Mouse (Mus musculus): Measurements from ENCODE around the gene Yif1a.
A peak's percentile ranks its signal among the peaks of the same experiment; 100 is the strongest.
"Not testable (repeated sequence)": the region's sequence is repeated elsewhere in the genome, so short reads cannot be mapped to it uniquely, and the experiment has no call there.

Yif1a gene

GRCm38 (mm10) chr19:5085145-5085863 lies 3.0 kb upstream of the Yif1a start, which contains the start of gene Tmem151a:
Gene Tmem151a (minus strand): TSS chr19:5085531.
- DNase-seq (ENCODE audit: low spot score) = no peak

GRCm38 (mm10) chr19:5086533-5086932 lies 1.8 kb upstream of the Yif1a start:
- not testable (repeated sequence) for DNase-seq (ENCODE audit: low spot score)

GRCm38 (mm10) chr19:5089324-5089723 lies 986 bp downstream of the Yif1a start:
- DNase-seq (ENCODE audit: low spot score) = no peak

- DNase-seq (ENCODE audit: low spot score) = no peak
Measured at GRCm38 (mm10) chr19:5092083-5092482, 3.7 kb downstream of the Yif1a start.

- no peak for DNase-seq (ENCODE audit: low spot score)
Measured at GRCm38 (mm10) chr19:5093481-5094242, 5.3 kb downstream of the Yif1a start.

- peak; percentile 92 for DNase-seq (ENCODE audit: low spot score)
Measured at GRCm38 (mm10) chr19:5094243-5094632, 5.9 kb downstream of the Yif1a start.

- no peak for DNase-seq (ENCODE audit: low spot score)
Measured at GRCm38 (mm10) chr19:5094746-5095417, 6.5 kb downstream of the Yif1a start.

GRCm38 (mm10) chr19:5095887-5096474 lies 7.6 kb downstream of the Yif1a start:
- DNase-seq (ENCODE audit: low spot score) = no peak

- DNase-seq (ENCODE audit: low spot score) = no peak
Measured at GRCm38 (mm10) chr19:5097521-5098362, 9.4 kb downstream of the Yif1a start.

- peak; percentile 55 for DNase-seq (ENCODE audit: low spot score)
Measured at GRCm38 (mm10) chr19:5098363-5099143, 10.2 kb downstream of the Yif1a start, which contains the start of gene Cnih2. Gene Cnih2 (minus strand): TSS chr19:5098521.

GRCm38 (mm10) chr19:5106074-5106473 lies 17.7 kb downstream of the Yif1a start:
- DNase-seq (ENCODE audit: low spot score) = no peak

- DNase-seq (ENCODE audit: low spot score) = peak; percentile 95
Measured at GRCm38 (mm10) chr19:5106731-5107191, 18.4 kb downstream of the Yif1a start, which contains the start of gene Rab1b. Gene Rab1b (minus strand): TSS chr19:5107072.

- no peak for DNase-seq (ENCODE audit: low spot score)
Measured at GRCm38 (mm10) chr19:5107556-5108270, 19.4 kb downstream of the Yif1a start.

GRCm38 (mm10) chr19:5108271-5108575 lies 19.9 kb downstream of the Yif1a start:
- DNase-seq (ENCODE audit: low spot score) = no peak

GRCm38 (mm10) chr19:5108702-5109101 lies 20.4 kb downstream of the Yif1a start:
- no peak for DNase-seq (ENCODE audit: low spot score)

- DNase-seq (ENCODE audit: low spot score) = no peak
Measured at GRCm38 (mm10) chr19:5109659-5110453, 21.5 kb downstream of the Yif1a start.

GRCm38 (mm10) chr19:5113783-5114182 lies 25.4 kb downstream of the Yif1a start:
- no peak for DNase-seq (ENCODE audit: low spot score)

- peak; percentile 90 for DNase-seq (ENCODE audit: low spot score)
Measured at GRCm38 (mm10) chr19:5117494-5118383, 29.4 kb downstream of the Yif1a start.

All from ovary, postnatal 14 days (tissue).